Mouse (Mus musculus): Measurements from ENCODE around the gene Gtsf1. TPM values are rescaled to one million over a fixed set of nuclear protein-coding genes. Genes with fewer than 3 reads are reported as not detected.
"Not testable (repeated sequence)": the region's sequence is repeated elsewhere in the genome, so short reads cannot be mapped to it uniquely, and the experiment has no call there.

The Gtsf1 gene
- polyA plus RNA-seq, 1 experiment from 2014 or later: not detected

DNA sequence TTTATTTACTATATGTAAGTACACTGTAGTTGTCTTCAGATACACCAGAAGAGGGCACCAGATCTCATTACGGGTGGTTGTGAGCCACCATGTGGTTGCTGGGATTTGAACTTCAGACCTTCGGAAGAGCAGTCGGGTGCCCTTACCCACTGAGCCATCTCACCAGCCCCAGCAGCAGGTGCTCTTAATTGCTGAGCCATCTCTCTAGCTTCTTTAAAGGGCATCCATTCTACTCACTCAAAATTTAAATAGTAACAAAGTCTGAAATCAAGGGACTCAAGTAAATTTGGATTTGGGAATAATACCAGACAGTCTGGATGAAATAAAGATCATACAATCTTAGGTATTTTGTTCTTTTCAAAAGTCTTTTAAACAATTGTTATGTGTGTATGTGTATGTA is 24.7 kb downstream of the Gtsf1 start:
- WGBS: 100% methylated on average over 3 of the region's 3 CpGs
- not testable (repeated sequence) for H3K27me3 ChIP-seq; ATAC-seq (ENCODE audit: low FRiP score); H3K9me3 ChIP-seq; H3K9ac ChIP-seq; H3K4me1 ChIP-seq; H3K4me2 ChIP-seq; H3K36me3 ChIP-seq (replicated peaks); H3K27ac ChIP-seq; H3K4me3 ChIP-seq (replicated peaks)

GRCm38 (mm10) chr15:103401361-103401760 is 28.9 kb downstream of the Gtsf1 start:
- no peaks in the 10 kb centered on the region for H3K27me3 ChIP-seq
- ATAC-seq (ENCODE audit: low FRiP score): no peak
- H3K36me3 ChIP-seq (replicated peaks): no peaks in the 10 kb centered on the region
- WGBS: 86% methylated on average over 5 of the region's 5 CpGs
- no peak overlapping the region for H3K9ac ChIP-seq
- no peaks in the 10 kb centered on the region for H3K9me3 ChIP-seq
- no peaks in the 10 kb centered on the region for H3K4me1 ChIP-seq
- H3K4me2 ChIP-seq: no peak overlapping the region
- no peak overlapping the region for H3K4me3 ChIP-seq (replicated peaks)
- H3K27ac ChIP-seq: no peak overlapping the region

GRCm38 (mm10) chr15:103393577-103393976 is 36.7 kb downstream of the Gtsf1 start:
- Histone ChIP-seq H3K9ac (no peak overlapping the region), H3K27me3 (no peaks in the 10 kb centered on the region), H3K36me3 (replicated peaks) (no peaks in the 10 kb centered on the region), H3K4me3 (replicated peaks) (no peak overlapping the region), H3K4me2 (no peak overlapping the region), H3K4me1 (no peaks in the 10 kb centered on the region), H3K9me3 (no peaks in the 10 kb centered on the region), H3K27ac (no peak overlapping the region)
- no peak for ATAC-seq (ENCODE audit: low FRiP score)

DNA sequence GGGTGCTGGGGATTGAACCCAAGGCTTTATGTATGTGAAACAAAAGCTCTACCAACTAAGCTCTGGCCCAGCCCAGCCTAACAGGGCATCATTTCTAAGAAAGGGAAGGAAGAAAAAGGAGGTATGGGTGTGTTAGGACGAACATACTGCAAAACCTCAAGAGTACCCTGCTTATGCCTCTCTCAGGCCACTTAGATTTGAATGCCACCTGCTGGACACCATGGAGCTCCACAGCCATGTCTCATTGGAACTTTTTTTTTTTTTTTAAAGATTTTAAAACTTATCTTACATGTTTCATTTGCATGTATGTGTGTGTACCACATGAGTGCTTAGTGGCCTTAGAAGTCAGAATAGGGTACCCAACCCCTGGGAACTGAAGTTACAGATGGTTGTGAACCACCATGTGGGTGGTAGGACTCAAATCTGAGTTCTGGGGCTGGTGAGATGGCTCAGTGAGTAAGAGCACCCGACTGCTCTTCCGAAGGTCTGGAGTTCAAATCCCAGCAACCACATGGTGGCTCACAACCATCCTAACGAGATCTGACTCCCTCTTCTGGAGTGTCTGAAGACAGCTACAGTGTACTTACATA is 41.6 kb downstream of the Gtsf1 start:
- H3K9me3 ChIP-seq: no peaks in the 10 kb centered on the region
- WGBS: 57% methylated on average over 4 of the region's 4 CpGs

GRCm38 (mm10) chr15:103383771-103384488 is 46.3 kb downstream of the Gtsf1 start:
- H3K27me3 ChIP-seq: no peaks in the 10 kb centered on the region
- no peaks in the 10 kb centered on the region for H3K9me3 ChIP-seq
- no peak for ATAC-seq (ENCODE audit: low FRiP score)
- no peak overlapping the region for H3K4me3 ChIP-seq (replicated peaks)
- 67% methylated on average over 7 of the region's 7 CpGs for WGBS
- no peaks in the 10 kb centered on the region for H3K36me3 ChIP-seq (replicated peaks)
- H3K4me1 ChIP-seq: no peaks in the 10 kb centered on the region; the same call in 1 of the 2 replicates
- H3K9ac ChIP-seq: no peak overlapping the region
- H3K27ac ChIP-seq: no peak overlapping the region
- H3K4me2 ChIP-seq: no peak overlapping the region

More for the DNA sequence above, 41.6 kb downstream of the Gtsf1 start:
- Histone ChIP-seq H3K9ac (no peak overlapping the region), H3K36me3 (replicated peaks) (no peaks in the 10 kb centered on the region), H3K4me2 (no peak overlapping the region), H3K27ac (no peak overlapping the region), H3K4me1 (no peaks in the 10 kb centered on the region), H3K4me3 (replicated peaks) (no peak overlapping the region), H3K27me3 (no peaks in the 10 kb centered on the region)
- ATAC-seq (ENCODE audit: low FRiP score): no peak

DNA sequence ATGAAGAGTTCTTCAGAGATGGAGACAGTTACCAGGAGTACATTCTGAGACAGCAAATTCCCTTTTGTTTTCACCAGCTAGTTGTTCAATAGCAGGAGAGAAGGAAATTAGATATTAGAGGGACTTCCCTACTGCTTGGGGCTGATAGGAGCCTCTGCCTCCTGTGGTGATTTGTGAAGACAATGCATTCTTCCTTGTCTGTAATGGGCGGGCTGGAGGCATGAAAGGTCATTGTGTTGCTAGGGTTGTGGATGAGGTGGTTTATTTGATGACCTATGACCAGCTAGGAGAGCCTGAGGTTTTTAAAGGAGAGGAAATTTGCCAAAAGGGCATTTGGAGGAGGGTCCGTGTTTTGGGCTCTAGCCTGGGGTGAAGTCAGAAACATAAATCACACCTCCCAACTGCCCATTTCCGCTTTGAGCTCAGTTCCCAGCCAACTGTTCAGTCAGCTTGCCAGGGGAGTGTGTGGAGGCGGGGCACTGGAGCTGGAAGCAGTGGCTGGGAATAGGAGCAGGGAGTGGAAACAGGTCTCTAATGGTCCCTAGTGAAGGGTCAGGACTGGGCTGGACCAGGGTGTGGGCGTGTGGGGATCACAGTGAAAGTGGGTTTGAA is 47.4 kb downstream of the Gtsf1 start:
- H3K27ac ChIP-seq: no peak overlapping the region
- 38% methylated on average over 5 of the region's 5 CpGs for WGBS
- ATAC-seq (ENCODE audit: low FRiP score): no peak
- no peak overlapping the region for H3K4me2 ChIP-seq
- H3K36me3 ChIP-seq (replicated peaks): no peaks in the 10 kb centered on the region
- no peak overlapping the region for H3K9ac ChIP-seq
- no peaks in the 10 kb centered on the region for H3K9me3 ChIP-seq
- no peak overlapping the region for H3K4me3 ChIP-seq (replicated peaks)
- H3K4me1 ChIP-seq: no peaks in the 10 kb centered on the region; the same call in 1 of the 2 replicates
- H3K27me3 ChIP-seq: no peaks in the 10 kb centered on the region

- no peak overlapping the region for H3K27ac ChIP-seq
- 90% methylated on average over 2 of the region's 2 CpGs for WGBS
- H3K4me2 ChIP-seq: no peak overlapping the region
- no peaks in the 10 kb centered on the region for H3K9me3 ChIP-seq
- H3K27me3 ChIP-seq: no peaks in the 10 kb centered on the region
- no peak for ATAC-seq (ENCODE audit: low FRiP score)
- no peaks in the 10 kb centered on the region for H3K36me3 ChIP-seq (replicated peaks)
- no peak overlapping the region for H3K9ac ChIP-seq
- H3K4me1 ChIP-seq: no peaks in the 10 kb centered on the region; the same call in 1 of the 2 replicates
- no peak overlapping the region for H3K4me3 ChIP-seq (replicated peaks)
Observed at GRCm38 (mm10) chr15:103382075-103382474, 48.2 kb downstream of the Gtsf1 start.

DNA sequence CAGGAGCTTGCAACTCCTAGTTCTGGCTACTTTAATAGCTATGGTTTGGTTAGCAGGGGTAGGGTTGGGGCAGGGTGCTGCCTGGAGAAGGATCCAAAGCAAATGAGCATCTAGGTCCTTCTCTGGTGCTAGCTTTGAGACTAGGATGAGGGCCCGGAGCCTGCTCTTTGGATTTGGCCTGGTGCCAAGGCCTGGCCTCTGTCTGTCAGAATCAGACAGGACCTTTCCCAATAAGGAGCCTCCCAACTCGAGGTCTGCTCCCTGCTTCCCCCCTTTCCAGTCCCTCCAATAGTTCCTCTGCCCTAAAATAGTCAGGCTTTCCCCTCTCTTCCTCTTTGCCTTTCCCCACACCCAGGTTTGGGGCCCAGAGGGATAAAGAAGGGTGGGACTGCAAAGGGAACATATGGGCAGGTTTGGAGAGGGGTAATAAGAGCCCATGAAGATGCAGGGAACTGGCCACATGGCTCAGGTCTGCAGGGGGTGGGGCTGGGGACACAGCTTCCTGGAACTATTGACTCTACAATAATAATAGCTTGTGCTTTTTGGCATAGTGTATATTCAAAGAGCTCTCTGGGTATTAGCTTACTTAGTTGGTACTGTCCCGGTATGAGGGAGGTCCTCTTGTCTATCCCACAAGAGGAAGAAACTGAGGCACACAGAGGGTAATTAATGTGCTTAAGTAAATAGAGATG is 51.5 kb downstream of the Gtsf1 start:
- 56% methylated on average over 3 of the region's 3 CpGs for whole genome bisulfite sequencing
- no peak for ATAC-seq (ENCODE audit: low FRiP score)
- no peak overlapping the region for H3K4me2 ChIP-seq
- no peaks in the 10 kb centered on the region for H3K27me3 ChIP-seq
- H3K4me3 ChIP-seq (replicated peaks): no peak overlapping the region
- no peaks in the 10 kb centered on the region for H3K36me3 ChIP-seq (replicated peaks)
- H3K4me1 ChIP-seq: no peaks in the 10 kb centered on the region; the same call in none of the 2 replicates
- H3K9ac ChIP-seq: no peak overlapping the region
- no peaks in the 10 kb centered on the region for H3K9me3 ChIP-seq
- no peak overlapping the region for H3K27ac ChIP-seq

- H3K27ac ChIP-seq: no peak overlapping the region
- no peaks in the 10 kb centered on the region for H3K9me3 ChIP-seq
- ATAC-seq (ENCODE audit: low FRiP score): no peak
- H3K4me2 ChIP-seq: no peak overlapping the region
- H3K36me3 ChIP-seq (replicated peaks): no peaks in the 10 kb centered on the region
- no peak overlapping the region for H3K4me3 ChIP-seq (replicated peaks)
- WGBS: 72% methylated on average over 3 of the region's 3 CpGs
- no peaks in the 10 kb centered on the region; the same call in none of the 2 replicates for H3K4me1 ChIP-seq
- no peaks in the 10 kb centered on the region for H3K27me3 ChIP-seq
- H3K9ac ChIP-seq: no peak overlapping the region
Observed at GRCm38 (mm10) chr15:103377752-103378664, 52.3 kb downstream of the Gtsf1 start.

DNA sequence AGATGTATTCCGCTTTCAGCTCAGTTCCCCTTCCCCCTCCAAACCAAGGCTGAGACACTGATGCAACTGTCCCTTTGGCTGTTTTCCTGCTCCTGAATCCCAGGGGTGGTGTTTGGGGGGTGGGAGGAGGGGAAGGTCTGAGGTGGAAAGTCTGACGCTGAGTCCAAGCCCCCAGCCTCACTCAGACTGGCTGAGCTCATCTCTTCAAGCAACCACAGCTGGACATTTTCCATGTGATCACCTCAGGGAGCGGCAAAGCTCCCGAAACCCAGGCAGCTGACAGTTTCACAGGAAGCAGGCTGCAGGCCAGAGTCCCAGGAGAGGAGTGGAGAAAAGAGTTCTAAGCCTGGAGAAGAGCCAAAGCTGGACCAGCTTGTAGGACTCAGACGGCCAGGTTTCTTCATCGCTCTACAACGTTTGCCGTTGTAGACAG is 53.4 kb downstream of the Gtsf1 start:
- no peaks in the 10 kb centered on the region; the same call in 1 of the 2 replicates for H3K4me1 ChIP-seq
- H3K9ac ChIP-seq: no peak overlapping the region
- H3K4me2 ChIP-seq: no peak overlapping the region
- no peak for ATAC-seq (ENCODE audit: low FRiP score)
- H3K4me3 ChIP-seq (replicated peaks): no peak overlapping the region
- no peaks in the 10 kb centered on the region for H3K27me3 ChIP-seq
- WGBS: 76% methylated on average over 8 of the region's 8 CpGs
- no peaks in the 10 kb centered on the region for H3K36me3 ChIP-seq (replicated peaks)
- H3K9me3 ChIP-seq: no peaks in the 10 kb centered on the region
- no peak overlapping the region for H3K27ac ChIP-seq

- no peaks in the 10 kb centered on the region for H3K36me3 ChIP-seq (replicated peaks)
- H3K4me3 ChIP-seq (replicated peaks): no peak overlapping the region
- H3K27ac ChIP-seq: no peak overlapping the region
- no peaks in the 10 kb centered on the region; the same call in 1 of the 2 replicates for H3K4me1 ChIP-seq
- no peak overlapping the region for H3K9ac ChIP-seq
- H3K27me3 ChIP-seq: no peaks in the 10 kb centered on the region
- 86% methylated on average over 4 of the region's 4 CpGs for WGBS
- no peak overlapping the region for H3K4me2 ChIP-seq
- no peak for ATAC-seq (ENCODE audit: low FRiP score)
- no peaks in the 10 kb centered on the region for H3K9me3 ChIP-seq
Observed at GRCm38 (mm10) chr15:103375112-103375800, 55.0 kb downstream of the Gtsf1 start.

Measured in forebrain, embryonic 12.5 days (tissue).